Mouse (Mus musculus) stomach, postnatal 0 days (tissue): ENCODE data around the gene Kdm1a.

Experiments used
- CTCF ChIP-seq: IDR thresholded peaks from 2 replicates; pipeline ENCODE4 v1.5.1; 2016; ENCODE audit warnings: antibody characterized with exemption, low read depth, mild to moderate bottlenecking, moderate library complexity
- EP300 ChIP-seq: optimal IDR thresholded peaks from 2 replicates; pipeline ENCODE3; 2016; ENCODE audit warnings: antibody characterized with exemption

DNA sequence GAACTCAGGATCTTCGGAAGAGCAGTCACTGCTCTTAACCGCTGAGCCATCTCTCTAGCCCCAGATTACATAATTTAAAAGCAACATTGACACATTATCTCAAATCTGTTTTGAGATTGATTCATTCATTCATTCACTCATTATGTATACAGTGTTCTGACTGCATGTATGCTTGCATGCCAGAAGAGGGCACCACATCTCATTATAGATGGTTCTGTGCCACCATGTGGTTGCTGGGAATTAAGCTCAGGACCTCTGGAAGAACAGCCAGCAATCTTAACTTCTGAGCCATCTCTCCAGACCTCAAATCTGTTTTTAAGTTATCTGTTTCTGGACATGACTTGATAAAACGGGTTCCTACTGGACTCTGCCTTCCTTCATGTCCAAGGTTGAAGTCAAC, 2.7 kb downstream of the Kdm1a start:
- TF ChIP-seq CTCF (peak; percentile 50), EP300 (no peak)
